Comparison of ENCODE assay signal across 12 mouse cellular contexts in genomic region chr11:32227555-32227954, GRCm38 (mm10). TPM values are rescaled to one million over a fixed set of nuclear protein-coding genes. Genes with fewer than 3 reads are reported as not detected.
DNase-seq lines count a peak whose midpoint lies in the region; ATAC-seq lines count a peak whose summit lies in the region.
"Had no signal": no experiment of that assay in that cellular context is flagged by ENCODE, and none has a peak within 500 bp of the region (broad histone marks: within the 10 kb centered on the region; RNA-seq: fewer than 3 reads in every experiment).

No protein-coding gene starts in this region.

- H3K4me1 ChIP-seq in kidney, embryonic 16.5 days (ENCODE audit: insufficient read depth, low read length), result peaks cover 42% of the 10 kb centered on the region
- peaks cover 33% of the 10 kb centered on the region for H3K4me1 ChIP-seq in embryonic facial prominence, embryonic 14.5 days (ENCODE audit: control insufficient read depth, insufficient read depth, low read length)
- peaks cover 20% of the 10 kb centered on the region for H3K4me1 ChIP-seq in hindbrain, embryonic 14.5 days (replicated peaks; ENCODE audit: control insufficient read depth, insufficient read depth, low read length)
- H3K4me1 ChIP-seq in midbrain, embryonic 14.5 days (ENCODE audit: control insufficient read depth, insufficient read depth, low read length), result peaks cover 19% of the 10 kb centered on the region

- WGBS in kidney, embryonic 16.5 days, result 83% methylated on average over 9 of the region's 9 CpGs
- WGBS in embryonic facial prominence, embryonic 14.5 days, result 77% methylated on average over 9 of the region's 9 CpGs
- 90% methylated on average over 9 of the region's 9 CpGs for WGBS in hindbrain, embryonic 14.5 days
- WGBS in midbrain, embryonic 14.5 days, result 92% methylated on average over 9 of the region's 9 CpGs

- H3K9ac ChIP-seq in kidney, embryonic 16.5 days (replicated peaks; ENCODE audit: low read length), result no peak overlapping the region; the same call in none of the 2 replicates
- peak overlapping the region; percentile 32; the same call in 1 of the 2 replicates for H3K9ac ChIP-seq in embryonic facial prominence, embryonic 14.5 days (ENCODE audit: low read depth, low read length)
- H3K9ac ChIP-seq in hindbrain, embryonic 14.5 days, result peak overlapping the region; percentile 88
- H3K9ac ChIP-seq in midbrain, embryonic 14.5 days (replicated peaks; ENCODE audit: low read length), result no peak overlapping the region

- no peak overlapping the region for H3K4me3 ChIP-seq in kidney, embryonic 16.5 days (ENCODE audit: low read length)
- peak overlapping the region; percentile 74; the same call in 1 of the 2 replicates for H3K4me3 ChIP-seq in embryonic facial prominence, embryonic 14.5 days (ENCODE audit: low read depth, low read length)
- H3K4me3 ChIP-seq in hindbrain, embryonic 14.5 days (replicated peaks; ENCODE audit: low read length), result peak overlapping the region; percentile 74; the same call in 1 of the 2 replicates
- H3K4me3 ChIP-seq in midbrain, embryonic 14.5 days (replicated peaks; ENCODE audit: low read depth, low read length), result 0 out of 2 replicates have a peak overlapping the region, but pooled peaks have one; percentile 67

- H3K9me3 ChIP-seq in kidney, embryonic 16.5 days (ENCODE audit: low read length), result no peaks in the 10 kb centered on the region
- no peaks in the 10 kb centered on the region for H3K9me3 ChIP-seq in embryonic facial prominence, embryonic 14.5 days (ENCODE audit: control insufficient read depth, low read length)
- no peaks in the 10 kb centered on the region for H3K9me3 ChIP-seq in hindbrain, embryonic 14.5 days (ENCODE audit: control insufficient read depth, low read length)
- no peaks in the 10 kb centered on the region for H3K9me3 ChIP-seq in midbrain, embryonic 14.5 days (ENCODE audit: control insufficient read depth, low read length)

- no peak for DNase-seq in kidney, postnatal 4 days
- no peak for DNase-seq in embryonic facial prominence, embryonic 14.5 days (ENCODE audit: low spot score)
- DNase-seq in hindbrain, embryonic 14.5 days (ENCODE audit: low spot score), result no peak
- DNase-seq in midbrain, embryonic 14.5 days, result no peak
- no peak for DNase-seq in adrenal gland, postnatal 4 days (ENCODE audit: low spot score in 2 of 2)
- no peak for DNase-seq in thymus, postnatal 10 days (ENCODE audit: low spot score in 2 of 2)
- DNase-seq: right cerebral cortex, adult 18-20 months; thymus, postnatal 25 days had no signal

- 0 out of 2 replicates have a peak overlapping the region, but pooled peaks have one; percentile 72 for H3K4me2 ChIP-seq in kidney, embryonic 16.5 days (replicated peaks; ENCODE audit: low read depth, low read length)
- peak overlapping the region; percentile 84; the same call in 1 of the 2 replicates for H3K4me2 ChIP-seq in embryonic facial prominence, embryonic 14.5 days (ENCODE audit: low read depth, low read length)
- peak overlapping the region; percentile 78 for H3K4me2 ChIP-seq in hindbrain, embryonic 14.5 days (replicated peaks)
- peak overlapping the region; percentile 74 for H3K4me2 ChIP-seq in midbrain, embryonic 14.5 days (ENCODE audit: low read length)

- H3K36me3 ChIP-seq in kidney, embryonic 16.5 days (ENCODE audit: insufficient read depth, low read length), result peaks cover 25% of the 10 kb centered on the region
- H3K36me3 ChIP-seq in embryonic facial prominence, embryonic 14.5 days (ENCODE audit: control insufficient read depth, insufficient read depth, low read length), result peaks cover 32% of the 10 kb centered on the region
- peaks cover 31% of the 10 kb centered on the region for H3K36me3 ChIP-seq in hindbrain, embryonic 14.5 days (replicated peaks; ENCODE audit: control insufficient read depth, insufficient read depth)
- H3K36me3 ChIP-seq in midbrain, embryonic 14.5 days (ENCODE audit: control insufficient read depth, insufficient read depth, low read length), result peaks cover 35% of the 10 kb centered on the region

- no peaks in the 10 kb centered on the region for H3K27me3 ChIP-seq in kidney, embryonic 16.5 days (ENCODE audit: insufficient read depth, low read length)
- no peaks in the 10 kb centered on the region for H3K27me3 ChIP-seq in embryonic facial prominence, embryonic 14.5 days (replicated peaks; ENCODE audit: control insufficient read depth, insufficient read depth, low read length)
- H3K27me3 ChIP-seq in hindbrain, embryonic 14.5 days (ENCODE audit: control insufficient read depth, insufficient read depth, low read length), result peaks cover 16% of the 10 kb centered on the region
- H3K27me3 ChIP-seq in midbrain, embryonic 14.5 days (ENCODE audit: control insufficient read depth, insufficient read depth, low read length), result peaks cover 16% of the 10 kb centered on the region

- no peak overlapping the region for H3K27ac ChIP-seq in kidney, embryonic 16.5 days (ENCODE audit: low read length)
- H3K27ac ChIP-seq in embryonic facial prominence, embryonic 14.5 days (replicated peaks; ENCODE audit: low read depth, low read length), result peak overlapping the region; percentile 79; the same call in 1 of the 2 replicates
- H3K27ac ChIP-seq in hindbrain, embryonic 14.5 days, result no peak overlapping the region
- H3K27ac ChIP-seq in midbrain, embryonic 14.5 days (replicated peaks; ENCODE audit: low read depth, low read length), result no peak overlapping the region

- no peak for ATAC-seq in kidney, embryonic 16.5 days (ENCODE audit: low FRiP score, low TSS enrichment)
- no peak for ATAC-seq in embryonic facial prominence, embryonic 14.5 days (ENCODE audit: low read depth)
- no peak for ATAC-seq in hindbrain, embryonic 14.5 days (ENCODE audit: low FRiP score)
- ATAC-seq in midbrain, embryonic 14.5 days (ENCODE audit: low FRiP score, low TSS enrichment), result no peak

RNA-seq across cellular contexts. Expression of gene Mpg, which starts 1.2 kb away (rescaled TPM):
- 38.3 and 42.4 TPM in 2 replicates for polyA plus RNA-seq in kidney, embryonic 16.5 days (2015; fragmentation: Nextera tagmentation; extraction: Ambion mirVana)
- 29.7 and 34.1 TPM in 2 replicates for polyA plus RNA-seq in embryonic facial prominence, embryonic 14.5 days (2014; fragmentation: Nextera tagmentation; extraction: Ambion mirVana)
- 29.7 and 37.5 TPM in 2 replicates for polyA plus RNA-seq in hindbrain, embryonic 14.5 days (2014; fragmentation: Nextera tagmentation; extraction: Ambion mirVana)
- 37.4 and 37.7 TPM in 2 replicates for polyA plus RNA-seq in midbrain, embryonic 14.5 days (2014; fragmentation: Nextera tagmentation; extraction: Ambion mirVana)
- 10 to 100 TPM; 38.5 to 40.6 TPM for total RNA-seq in adrenal gland, postnatal 4 days (2021)

RNA-seq across cellular contexts. Expression of gene Rhbdf1, which starts 5.5 kb away (rescaled TPM):
- 61.9 and 62.1 TPM in 2 replicates for polyA plus RNA-seq in kidney, embryonic 16.5 days (2015; fragmentation: Nextera tagmentation; extraction: Ambion mirVana)
- polyA plus RNA-seq in embryonic facial prominence, embryonic 14.5 days (2014; fragmentation: Nextera tagmentation; extraction: Ambion mirVana), result 58.4 and 60.1 TPM in 2 replicates
- polyA plus RNA-seq in hindbrain, embryonic 14.5 days (2014; fragmentation: Nextera tagmentation; extraction: Ambion mirVana), result 18.9 and 20.0 TPM in 2 replicates
- 15.3 and 17.5 TPM in 2 replicates for polyA plus RNA-seq in midbrain, embryonic 14.5 days (2014; fragmentation: Nextera tagmentation; extraction: Ambion mirVana)
- total RNA-seq in adrenal gland, postnatal 4 days (2021), result 10 to 100 TPM; 43.7 to 47.5 TPM

RNA-seq across cellular contexts. Expression of gene Snrnp25, which starts 22.3 kb away (rescaled TPM):
- polyA plus RNA-seq in kidney, embryonic 16.5 days (2015; fragmentation: Nextera tagmentation; extraction: Ambion mirVana), result 56.6 and 61.1 TPM in 2 replicates
- polyA plus RNA-seq in embryonic facial prominence, embryonic 14.5 days (2014; fragmentation: Nextera tagmentation; extraction: Ambion mirVana), result 43.2 and 46.4 TPM in 2 replicates
- 48.6 and 49.9 TPM in 2 replicates for polyA plus RNA-seq in hindbrain, embryonic 14.5 days (2014; fragmentation: Nextera tagmentation; extraction: Ambion mirVana)
- polyA plus RNA-seq in midbrain, embryonic 14.5 days (2014; fragmentation: Nextera tagmentation; extraction: Ambion mirVana), result 46.7 and 54.9 TPM in 2 replicates
- total RNA-seq in adrenal gland, postnatal 4 days (2021), result 10 to 100 TPM; 19.5 to 20.2 TPM

RNA-seq across cellular contexts. Expression of gene Il9r, which starts 27.5 kb away (rescaled TPM):
- 0.04 TPM in 1 of 2 replicates, not detected in the other for polyA plus RNA-seq in kidney, embryonic 16.5 days (2015; fragmentation: Nextera tagmentation; extraction: Ambion mirVana)
- polyA plus RNA-seq in embryonic facial prominence, embryonic 14.5 days (2014; fragmentation: Nextera tagmentation; extraction: Ambion mirVana), result 0.14 and 0.22 TPM in 2 replicates
- not detected in 2 replicates for polyA plus RNA-seq in hindbrain, embryonic 14.5 days (2014; fragmentation: Nextera tagmentation; extraction: Ambion mirVana)
- not detected in 2 replicates for polyA plus RNA-seq in midbrain, embryonic 14.5 days (2014; fragmentation: Nextera tagmentation; extraction: Ambion mirVana)
- total RNA-seq in adrenal gland, postnatal 4 days (2021), result under 1 TPM; 0.17 to 0.40 TPM
- total RNA-seq: layer of hippocampus, adult 18-20 months had no signal
- polyA plus RNA-seq: heart, embryonic 14.5 days; macrophage had no signal

RNA-seq across cellular contexts. Expression of gene Nprl3, which starts 40.0 kb away (rescaled TPM):
- polyA plus RNA-seq in kidney, embryonic 16.5 days (2015; fragmentation: Nextera tagmentation; extraction: Ambion mirVana), result 50.2 and 50.8 TPM in 2 replicates
- 22.3 and 27.0 TPM in 2 replicates for polyA plus RNA-seq in embryonic facial prominence, embryonic 14.5 days (2014; fragmentation: Nextera tagmentation; extraction: Ambion mirVana)
- 23.7 and 35.3 TPM in 2 replicates for polyA plus RNA-seq in hindbrain, embryonic 14.5 days (2014; fragmentation: Nextera tagmentation; extraction: Ambion mirVana)
- 33.6 and 36.9 TPM in 2 replicates for polyA plus RNA-seq in midbrain, embryonic 14.5 days (2014; fragmentation: Nextera tagmentation; extraction: Ambion mirVana)
- 10 to 100 TPM; 73.7 to 77.3 TPM for total RNA-seq in adrenal gland, postnatal 4 days (2021)

Comparison
In these comparisons a context has a peak if more than half of its experiments do, and no peak if none do; other contexts are left out.
1. H3K9ac ChIP-seq: peak in embryonic facial prominence, embryonic 14.5 days (single experiment) and hindbrain, embryonic 14.5 days (single experiment); none in kidney, embryonic 16.5 days (single experiment) and midbrain, embryonic 14.5 days (single experiment).
2. Peak in every context shown above with its lines, with median percentiles within 50 percentile points of each other: H3K4me2 ChIP-seq.